Mouse (Mus musculus): Measurements from ENCODE around the gene Crtc3. TPM values are rescaled to one million over a fixed set of nuclear protein-coding genes. Genes with fewer than 3 reads are reported as not detected.

Gene Crtc3
- polyA plus RNA-seq, 1 experiment from 2014 or later = 12.7 TPM

- Histone ChIP-seq H3K4me1 (ENCODE audit: control insufficient read depth, insufficient read depth, low read length) (no peaks in the 10 kb centered on the region), H3K9ac (ENCODE audit: low read depth, low read length) (no peak overlapping the region), H3K27me3 (ENCODE audit: control insufficient read depth, insufficient read depth, low read depth, low read length) (no peaks in the 10 kb centered on the region), H3K4me2 (ENCODE audit: low read length) (no peak overlapping the region), H3K27ac (ENCODE audit: low read length) (no peak overlapping the region), H3K4me3 (ENCODE audit: low read depth, low read length) (no peak overlapping the region), H3K9me3 (replicated peaks; ENCODE audit: control insufficient read depth, low read length, poor library complexity, severe bottlenecking) (no peaks in the 10 kb centered on the region), H3K36me3 (ENCODE audit: control insufficient read depth, insufficient read depth, low read length) (peaks cover 21% of the 10 kb centered on the region)
- ATAC-seq = no peak
- 93% methylated on average over 7 of the region's 7 CpGs for WGBS
Measured at GRCm38 (mm10) chr7:80715306-80715705, 26.6 kb upstream of the Crtc3 start.

- H3K4me1 ChIP-seq (ENCODE audit: control insufficient read depth, insufficient read depth, low read length) = no peaks in the 10 kb centered on the region
- 87% methylated on average over 8 of the region's 8 CpGs for WGBS
- H3K4me3 ChIP-seq (ENCODE audit: low read depth, low read length) = no peak overlapping the region
- H3K4me2 ChIP-seq (ENCODE audit: low read length) = no peak overlapping the region
- no peak overlapping the region for H3K9ac ChIP-seq (ENCODE audit: low read depth, low read length)
- H3K27me3 ChIP-seq (ENCODE audit: control insufficient read depth, insufficient read depth, low read depth, low read length) = no peaks in the 10 kb centered on the region
- no peaks in the 10 kb centered on the region for H3K9me3 ChIP-seq (replicated peaks; ENCODE audit: control insufficient read depth, low read length, poor library complexity, severe bottlenecking)
- ATAC-seq = no peak
- no peak overlapping the region for H3K27ac ChIP-seq (ENCODE audit: low read length)
- peaks cover 12% of the 10 kb centered on the region for H3K36me3 ChIP-seq (ENCODE audit: control insufficient read depth, insufficient read depth, low read length)
Measured at GRCm38 (mm10) chr7:80711496-80711895, 22.8 kb upstream of the Crtc3 start.

GRCm38 (mm10) chr7:80710333-80710732 lies 21.7 kb upstream of the Crtc3 start:
- H3K9me3 ChIP-seq (replicated peaks; ENCODE audit: control insufficient read depth, low read length, poor library complexity, severe bottlenecking) = no peaks in the 10 kb centered on the region
- no peak for ATAC-seq
- H3K9ac ChIP-seq (ENCODE audit: low read depth, low read length) = no peak overlapping the region
- peaks cover 6% of the 10 kb centered on the region for H3K36me3 ChIP-seq (ENCODE audit: control insufficient read depth, insufficient read depth, low read length)
- no peaks in the 10 kb centered on the region for H3K4me1 ChIP-seq (ENCODE audit: control insufficient read depth, insufficient read depth, low read length)
- H3K27ac ChIP-seq (ENCODE audit: low read length) = no peak overlapping the region
- 98% methylated on average over 7 of the region's 7 CpGs for WGBS
- H3K4me3 ChIP-seq (ENCODE audit: low read depth, low read length) = no peak overlapping the region
- H3K27me3 ChIP-seq (ENCODE audit: control insufficient read depth, insufficient read depth, low read depth, low read length) = no peaks in the 10 kb centered on the region
- H3K4me2 ChIP-seq (ENCODE audit: low read length) = no peak overlapping the region

GRCm38 (mm10) chr7:80704066-80704465 lies 15.4 kb upstream of the Crtc3 start:
- Histone ChIP-seq H3K27ac (ENCODE audit: low read length) (no peak overlapping the region), H3K36me3 (ENCODE audit: control insufficient read depth, insufficient read depth, low read length) (no peaks in the 10 kb centered on the region), H3K4me1 (ENCODE audit: control insufficient read depth, insufficient read depth, low read length) (no peaks in the 10 kb centered on the region), H3K27me3 (ENCODE audit: control insufficient read depth, insufficient read depth, low read depth, low read length) (no peaks in the 10 kb centered on the region), H3K9ac (ENCODE audit: low read depth, low read length) (no peak overlapping the region), H3K9me3 (replicated peaks; ENCODE audit: control insufficient read depth, low read length, poor library complexity, severe bottlenecking) (no peaks in the 10 kb centered on the region), H3K4me2 (ENCODE audit: low read length) (no peak overlapping the region), H3K4me3 (ENCODE audit: low read depth, low read length) (no peak overlapping the region)
- WGBS = 92% methylated on average over 4 of the region's 4 CpGs
- no peak for ATAC-seq

GRCm38 (mm10) chr7:80702510-80702909 lies 13.8 kb upstream of the Crtc3 start:
- Histone ChIP-seq H3K9ac (ENCODE audit: low read depth, low read length) (no peak overlapping the region), H3K4me2 (ENCODE audit: low read length) (no peak overlapping the region), H3K27ac (ENCODE audit: low read length) (no peak overlapping the region), H3K9me3 (replicated peaks; ENCODE audit: control insufficient read depth, low read length, poor library complexity, severe bottlenecking) (no peaks in the 10 kb centered on the region), H3K4me3 (ENCODE audit: low read depth, low read length) (no peak overlapping the region), H3K36me3 (ENCODE audit: control insufficient read depth, insufficient read depth, low read length) (no peaks in the 10 kb centered on the region), H3K27me3 (ENCODE audit: control insufficient read depth, insufficient read depth, low read depth, low read length) (no peaks in the 10 kb centered on the region), H3K4me1 (ENCODE audit: control insufficient read depth, insufficient read depth, low read length) (no peaks in the 10 kb centered on the region)
- WGBS = 71% methylated on average over 6 of the region's 6 CpGs
- no peak for ATAC-seq

GRCm38 (mm10) chr7:80699709-80700108 lies 11.0 kb upstream of the Crtc3 start:
- no peaks in the 10 kb centered on the region for H3K9me3 ChIP-seq (replicated peaks; ENCODE audit: control insufficient read depth, low read length, poor library complexity, severe bottlenecking)
- no peak for ATAC-seq
- H3K27ac ChIP-seq (ENCODE audit: low read length) = no peak overlapping the region
- H3K9ac ChIP-seq (ENCODE audit: low read depth, low read length) = no peak overlapping the region
- H3K36me3 ChIP-seq (ENCODE audit: control insufficient read depth, insufficient read depth, low read length) = no peaks in the 10 kb centered on the region
- H3K4me2 ChIP-seq (ENCODE audit: low read length) = no peak overlapping the region
- no peaks in the 10 kb centered on the region for H3K4me1 ChIP-seq (ENCODE audit: control insufficient read depth, insufficient read depth, low read length)
- WGBS = 66% methylated on average over 7 of the region's 8 CpGs
- H3K27me3 ChIP-seq (ENCODE audit: control insufficient read depth, insufficient read depth, low read depth, low read length) = no peaks in the 10 kb centered on the region
- no peak overlapping the region for H3K4me3 ChIP-seq (ENCODE audit: low read depth, low read length)

GRCm38 (mm10) chr7:80698940-80699339 lies 10.3 kb upstream of the Crtc3 start:
- no peak overlapping the region for H3K9ac ChIP-seq (ENCODE audit: low read depth, low read length)
- no peak overlapping the region for H3K27ac ChIP-seq (ENCODE audit: low read length)
- no peaks in the 10 kb centered on the region for H3K4me1 ChIP-seq (ENCODE audit: control insufficient read depth, insufficient read depth, low read length)
- H3K9me3 ChIP-seq (replicated peaks; ENCODE audit: control insufficient read depth, low read length, poor library complexity, severe bottlenecking) = no peaks in the 10 kb centered on the region
- 88% methylated on average over 2 of the region's 3 CpGs for WGBS
- H3K4me3 ChIP-seq (ENCODE audit: low read depth, low read length) = no peak overlapping the region
- no peaks in the 10 kb centered on the region for H3K36me3 ChIP-seq (ENCODE audit: control insufficient read depth, insufficient read depth, low read length)
- no peak for ATAC-seq
- H3K27me3 ChIP-seq (ENCODE audit: control insufficient read depth, insufficient read depth, low read depth, low read length) = no peaks in the 10 kb centered on the region
- no peak overlapping the region for H3K4me2 ChIP-seq (ENCODE audit: low read length)

- Histone ChIP-seq H3K4me2 (ENCODE audit: low read length) (no peak overlapping the region), H3K27ac (ENCODE audit: low read length) (no peak overlapping the region), H3K4me1 (ENCODE audit: control insufficient read depth, insufficient read depth, low read length) (no peaks in the 10 kb centered on the region), H3K4me3 (ENCODE audit: low read depth, low read length) (no peak overlapping the region), H3K27me3 (ENCODE audit: control insufficient read depth, insufficient read depth, low read depth, low read length) (no peaks in the 10 kb centered on the region), H3K9ac (ENCODE audit: low read depth, low read length) (no peak overlapping the region), H3K9me3 (replicated peaks; ENCODE audit: control insufficient read depth, low read length, poor library complexity, severe bottlenecking) (no peaks in the 10 kb centered on the region), H3K36me3 (ENCODE audit: control insufficient read depth, insufficient read depth, low read length) (no peaks in the 10 kb centered on the region)
- 75% methylated on average over 5 of the region's 5 CpGs for WGBS
- ATAC-seq = no peak
Measured at GRCm38 (mm10) chr7:80697859-80698258, 9.2 kb upstream of the Crtc3 start.

- H3K4me3 ChIP-seq (ENCODE audit: low read depth, low read length) = no peak overlapping the region
Measured at GRCm38 (mm10) chr7:80696903-80697302, 8.2 kb upstream of the Crtc3 start.

GRCm38 (mm10) chr7:80696334-80696733 lies 7.7 kb upstream of the Crtc3 start:
- H3K4me3 ChIP-seq (ENCODE audit: low read depth, low read length) = no peak overlapping the region
- no peaks in the 10 kb centered on the region for H3K27me3 ChIP-seq (ENCODE audit: control insufficient read depth, insufficient read depth, low read depth, low read length)
- H3K27ac ChIP-seq (ENCODE audit: low read length) = no peak overlapping the region
- no peak for ATAC-seq
- H3K9ac ChIP-seq (ENCODE audit: low read depth, low read length) = no peak overlapping the region
- no peaks in the 10 kb centered on the region for H3K9me3 ChIP-seq (replicated peaks; ENCODE audit: control insufficient read depth, low read length, poor library complexity, severe bottlenecking)
- H3K4me1 ChIP-seq (ENCODE audit: control insufficient read depth, insufficient read depth, low read length) = no peaks in the 10 kb centered on the region
- no peaks in the 10 kb centered on the region for H3K36me3 ChIP-seq (ENCODE audit: control insufficient read depth, insufficient read depth, low read length)
- no peak overlapping the region for H3K4me2 ChIP-seq (ENCODE audit: low read length)
- WGBS = 64% methylated on average over 1 of the region's 1 CpGs

More at GRCm38 (mm10) chr7:80696903-80697302, 8.2 kb upstream of the Crtc3 start:
- H3K27ac ChIP-seq (ENCODE audit: low read length) = no peak overlapping the region
- no peaks in the 10 kb centered on the region for H3K9me3 ChIP-seq (replicated peaks; ENCODE audit: control insufficient read depth, low read length, poor library complexity, severe bottlenecking)
- H3K4me1 ChIP-seq (ENCODE audit: control insufficient read depth, insufficient read depth, low read length) = no peaks in the 10 kb centered on the region
- H3K4me2 ChIP-seq (ENCODE audit: low read length) = no peak overlapping the region
- WGBS = 80% methylated on average over 4 of the region's 4 CpGs
- no peak for ATAC-seq
- H3K9ac ChIP-seq (ENCODE audit: low read depth, low read length) = no peak overlapping the region
- no peaks in the 10 kb centered on the region for H3K36me3 ChIP-seq (ENCODE audit: control insufficient read depth, insufficient read depth, low read length)
- H3K27me3 ChIP-seq (ENCODE audit: control insufficient read depth, insufficient read depth, low read depth, low read length) = no peaks in the 10 kb centered on the region
